Mouse (Mus musculus) limb, embryonic 15.5 days (tissue): ENCODE data around the gene Rel. TPM values are rescaled to one million over a fixed set of nuclear protein-coding genes. Genes with fewer than 3 reads are reported as not detected.

ENCODE experiments used
- ATAC-seq: fragments of 200-750 bp; cut with Nextera tagmentation; 2 replicates; pipeline ENCODE4 v1.8.0; 2017; ENCODE audit warnings: low read depth, moderate TSS enrichment; ENCODE audit not compliant: insufficient number of reproducible peaks, low FRiP score, low TSS enrichment
- H3K27ac ChIP-seq: fragments of 300-500 bp; sonication (generic); 2 replicates; pipeline ENCODE4 v1.5.1; 2015; ENCODE audit warnings: moderate library complexity, mild to moderate bottlenecking, inconsistent platforms
- H3K27me3 ChIP-seq: fragments of 300-500 bp; sonication (generic); 2 replicates; pipeline ENCODE4 v1.6.1; 2015; ENCODE audit warnings: inconsistent platforms
- H3K36me3 ChIP-seq: fragments of 300-500 bp; sonication (generic); 2 replicates; pipeline ENCODE4 v1.6.1; 2015; ENCODE audit warnings: inconsistent platforms
- H3K4me1 ChIP-seq: fragments of 300-500 bp; sonication (generic); 2 replicates; pipeline ENCODE4 v1.6.1; 2015; ENCODE audit warnings: inconsistent platforms
- H3K4me2 ChIP-seq: fragments of 300-500 bp; sonication (generic); 2 replicates; pipeline ENCODE4 v1.6.1; 2015; ENCODE audit warnings: mild to moderate bottlenecking, inconsistent platforms
- H3K4me3 ChIP-seq: fragments of 300-500 bp; sonication (generic); 2 replicates; pipeline ENCODE4 v1.5.1; 2015; ENCODE audit warnings: mild to moderate bottlenecking, inconsistent platforms
- H3K9ac ChIP-seq: fragments of 300-500 bp; sonication (generic); 2 replicates; pipeline ENCODE4 v1.6.1; 2015; ENCODE audit warnings: inconsistent platforms
- H3K9me3 ChIP-seq: fragments of 300-500 bp; sonication (generic); 2 replicates; pipeline ENCODE4 v1.6.1; 2016; ENCODE audit warnings: inconsistent platforms
- WGBS: fragments of 180-500 bp; shearing (Covaris S2); methylation state at CpG from one replicate; pipeline ENCODE4 v1.1.7; 2015; 5-methylcytosine and 5-hydroxymethylcytosine counted together
- polyA plus RNA-seq: library from polyadenylated mRNA; unstranded; fragments of >200 nt; fragmentation: Nextera tagmentation; extraction: Ambion mirVana; gene quantifications from 2 replicates; pipeline ENCODE4 v1.2.1, GENCODE M21; 2015

Rel gene
- polyA plus RNA-seq, 1 experiment from 2014 or later = 1.4 TPM

GRCm38 (mm10) chr11:23704604-23705294 lies 66.0 kb downstream of the Rel start:
- H3K4me1 ChIP-seq = no peaks in the 10 kb centered on the region
- no peak overlapping the region for H3K4me2 ChIP-seq
- peaks cover 25% of the 10 kb centered on the region for H3K36me3 ChIP-seq
- H3K27ac ChIP-seq = no peak overlapping the region
- no peak for ATAC-seq
- no peaks in the 10 kb centered on the region for H3K27me3 ChIP-seq
- WGBS = 86% methylated on average over 7 of the region's 7 CpGs
- no peak overlapping the region for H3K4me3 ChIP-seq
- no peak overlapping the region for H3K9ac ChIP-seq
- H3K9me3 ChIP-seq = no peaks in the 10 kb centered on the region

GRCm38 (mm10) chr11:23701831-23702230 lies 68.9 kb downstream of the Rel start:
- no peak overlapping the region for H3K27ac ChIP-seq
- H3K36me3 ChIP-seq = peaks cover 6% of the 10 kb centered on the region; the same call in 1 of the 2 replicates
- H3K4me3 ChIP-seq = no peak overlapping the region
- no peaks in the 10 kb centered on the region for H3K9me3 ChIP-seq
- no peaks in the 10 kb centered on the region for H3K27me3 ChIP-seq
- no peaks in the 10 kb centered on the region for H3K4me1 ChIP-seq
- no peak overlapping the region for H3K9ac ChIP-seq
- ATAC-seq = no peak
- H3K4me2 ChIP-seq = no peak overlapping the region
- WGBS = 94% methylated on average over 3 of the region's 3 CpGs

GRCm38 (mm10) chr11:23699414-23700095 lies 71.2 kb downstream of the Rel start:
- 38% methylated on average over 3 of the region's 3 CpGs for WGBS
- Histone ChIP-seq H3K4me3 (no peak overlapping the region), H3K27me3 (no peaks in the 10 kb centered on the region), H3K4me1 (no peaks in the 10 kb centered on the region), H3K27ac (no peak overlapping the region), H3K9me3 (no peaks in the 10 kb centered on the region), H3K36me3 (peaks cover 12% of the 10 kb centered on the region; the same call in 1 of the 2 replicates), H3K9ac (no peak overlapping the region), H3K4me2 (no peak overlapping the region)
- ATAC-seq = no peak

GRCm38 (mm10) chr11:23698526-23698925 lies 72.2 kb downstream of the Rel start:
- whole genome bisulfite sequencing = 76% methylated on average over 2 of the region's 2 CpGs
- ATAC-seq = no peak
- Histone ChIP-seq H3K36me3 (peaks cover 11% of the 10 kb centered on the region; the same call in 1 of the 2 replicates), H3K4me3 (no peak overlapping the region), H3K9me3 (no peaks in the 10 kb centered on the region), H3K27me3 (no peaks in the 10 kb centered on the region), H3K9ac (no peak overlapping the region), H3K4me2 (no peak overlapping the region), H3K27ac (no peak overlapping the region), H3K4me1 (no peaks in the 10 kb centered on the region)

GRCm38 (mm10) chr11:23695847-23696246 lies 74.9 kb downstream of the Rel start:
- Histone ChIP-seq H3K4me2 (no peak overlapping the region), H3K27me3 (no peaks in the 10 kb centered on the region), H3K4me1 (no peaks in the 10 kb centered on the region), H3K36me3 (peaks cover 11% of the 10 kb centered on the region; the same call in 1 of the 2 replicates), H3K9ac (no peak overlapping the region), H3K9me3 (no peaks in the 10 kb centered on the region), H3K4me3 (no peak overlapping the region), H3K27ac (no peak overlapping the region)
- ATAC-seq = no peak

- Histone ChIP-seq H3K4me2 (no peak overlapping the region), H3K36me3 (peaks cover 14% of the 10 kb centered on the region), H3K27me3 (no peaks in the 10 kb centered on the region), H3K9ac (no peak overlapping the region), H3K4me1 (no peaks in the 10 kb centered on the region), H3K9me3 (no peaks in the 10 kb centered on the region), H3K4me3 (no peak overlapping the region), H3K27ac (no peak overlapping the region)
- WGBS = 93% methylated on average over 2 of the region's 2 CpGs
- ATAC-seq = no peak
These were observed 77.5 kb downstream of the Rel start for GRCm38 (mm10) chr11:23693286-23693685.

GRCm38 (mm10) chr11:23688060-23688459 lies 82.7 kb downstream of the Rel start:
- H3K9me3 ChIP-seq = no peaks in the 10 kb centered on the region
- 83% methylated on average over 1 of the region's 1 CpGs for WGBS
- no peak overlapping the region for H3K4me2 ChIP-seq
- H3K4me1 ChIP-seq = no peaks in the 10 kb centered on the region
- no peak for ATAC-seq
- H3K9ac ChIP-seq = no peak overlapping the region
- H3K36me3 ChIP-seq = peaks cover 14% of the 10 kb centered on the region
- H3K4me3 ChIP-seq = no peak overlapping the region
- H3K27ac ChIP-seq = no peak overlapping the region
- no peaks in the 10 kb centered on the region for H3K27me3 ChIP-seq

Other genes starting within 250 kb of the Rel start
- not detected in 2 replicates for gene 1700093K21Rik, start 249.8 kb downstream of the Rel start, polyA plus RNA-seq
- gene 0610010F05Rik, start 137.3 kb downstream of the Rel start, polyA plus RNA-seq = 19.4 and 19.7 TPM in 2 replicates
- 23.8 and 23.9 TPM in 2 replicates for gene Pus10, start 105.3 kb downstream of the Rel start, polyA plus RNA-seq
- 33.4 and 35.5 TPM in 2 replicates for gene Pex13, start 105.0 kb downstream of the Rel start, polyA plus RNA-seq
- gene Papolg, start 124.3 kb upstream of the Rel start, polyA plus RNA-seq = 14.2 and 14.4 TPM in 2 replicates